Mouse (Mus musculus) liver, adult 2 months (tissue): ENCODE results near the gene Faap20. TPM values are rescaled to one million over a fixed set of nuclear protein-coding genes. Genes with fewer than 3 reads are reported as not detected.

ENCODE experiments used
- DNase-seq: peaks from one replicate; pipeline ENCODE4 v3.0.0-alpha.2; 2011; ENCODE audit warnings: low read depth, low spot score; ENCODE audit errors: extremely low read depth
- H3K27ac ChIP-seq: fragments of 200-500 bp; replicated peaks from 2 replicates; pipeline ENCODE4 v1.5.1; 2012; ENCODE audit warnings: low read depth, mild to moderate bottlenecking, control low read depth, inconsistent platforms, low read length; ENCODE audit not compliant: insufficient read depth
- H3K27me3 ChIP-seq: fragments of 200-500 bp; 2 replicates; pipeline ENCODE4 v1.6.1; 2012; ENCODE audit warnings: mild to moderate bottlenecking, moderate library complexity, low read length, inconsistent platforms; ENCODE audit not compliant: control insufficient read depth, insufficient read depth
- H3K36me3 ChIP-seq: fragments of 200-500 bp; 2 replicates; pipeline ENCODE4 v1.6.1; 2012; ENCODE audit warnings: low read length, inconsistent platforms; ENCODE audit not compliant: control insufficient read depth, insufficient read depth
- H3K4me1 ChIP-seq: fragments of 200-500 bp; 2 replicates; pipeline ENCODE4 v1.6.1; 2011; ENCODE audit warnings: low read length; ENCODE audit not compliant: control insufficient read depth, insufficient read depth
- H3K4me3 ChIP-seq: fragments of 200-500 bp; 2 replicates; pipeline ENCODE4 v1.5.1; 2011; ENCODE audit warnings: low read depth, mild to moderate bottlenecking, control low read depth, low read length, moderate library complexity; ENCODE audit not compliant: insufficient read depth
- H3K79me2 ChIP-seq: fragments of 200-500 bp; 2 replicates; pipeline ENCODE4 v1.6.1; 2012; ENCODE audit warnings: inconsistent platforms, mild to moderate bottlenecking, low read length, moderate library complexity; ENCODE audit not compliant: control insufficient read depth, insufficient read depth
- H3K9ac ChIP-seq: fragments of 200-500 bp; 2 replicates; pipeline ENCODE4 v1.6.1; 2012; ENCODE audit warnings: low read depth, mild to moderate bottlenecking, control low read depth, inconsistent platforms, low read length
- CTCF ChIP-seq: fragments of 200-500 bp; IDR thresholded peaks from 2 replicates; pipeline ENCODE4 v1.5.1; 2011; ENCODE audit warnings: low read depth, low read length, control low read depth
- POLR2A ChIP-seq: fragments of 200-500 bp; IDR thresholded peaks from 2 replicates; pipeline ENCODE4 v1.6.1; 2011; ENCODE audit warnings: low read length, control low read depth; ENCODE audit not compliant: insufficient read depth; ENCODE audit errors: extremely low read depth
- WGBS: fragments of 180-500 bp; shearing (Covaris S2); methylation state at CpG from one replicate; pipeline ENCODE4 v1.1.7; 2018; 5-methylcytosine and 5-hydroxymethylcytosine counted together
- polyA plus RNA-seq: library from polyadenylated mRNA; depleted of rRNA; stranded (reverse); fragments of >200 nt; gene quantifications from 2 replicates; pipeline ENCODE4 v1.2.3, GENCODE M21; 2012
- total RNA-seq: library from RNA; depleted of rRNA; stranded (reverse); fragments of >200 nt; gene quantifications from 2 replicates; pipeline ENCODE4 v1.2.3, GENCODE M21; 2014

Gene Faap20
- total and polyA plus RNA-seq, 2 experiments: 5.4 to 28.6 TPM

- 72% methylated on average over 10 of the region's 10 CpGs for WGBS
- Histone ChIP-seq H3K4me3 (no peak overlapping the region), H3K79me2 (no peaks in the 10 kb centered on the region), H3K27ac (peak overlapping the region; percentile 68), H3K27me3 (no peaks in the 10 kb centered on the region), H3K4me1 (peaks cover 12% of the 10 kb centered on the region; the same call in 1 of the 2 replicates), H3K36me3 (no peaks in the 10 kb centered on the region), H3K9ac (peak overlapping the region; percentile 31; the same call in 1 of the 2 replicates)
- TF ChIP-seq POLR2A (no peak), CTCF (no peak)
- DNase-seq: no peak
Observed at GRCm38 (mm10) chr4:155233878-155234277, 15.7 kb upstream of the Faap20 start.

GRCm38 (mm10) chr4:155234371-155235310 lies 15.0 kb upstream of the Faap20 start:
- Histone ChIP-seq H3K27me3 (no peaks in the 10 kb centered on the region), H3K4me3 (no peak overlapping the region), H3K79me2 (no peaks in the 10 kb centered on the region), H3K4me1 (peaks cover 12% of the 10 kb centered on the region; the same call in 1 of the 2 replicates), H3K27ac (peak overlapping the region; percentile 68), H3K9ac (0 out of 2 replicates have a peak overlapping the region, but pooled peaks have one; percentile 0), H3K36me3 (no peaks in the 10 kb centered on the region)
- TF ChIP-seq CTCF: no peak
- no peak for TF ChIP-seq POLR2A
- DNase-seq: no peak
- WGBS: 60% methylated on average over 8 of the region's 8 CpGs

- no peak overlapping the region for H3K4me3 ChIP-seq
- H3K36me3 ChIP-seq: no peaks in the 10 kb centered on the region
- peaks cover 12% of the 10 kb centered on the region; the same call in 1 of the 2 replicates for H3K4me1 ChIP-seq
- TF ChIP-seq CTCF (no peak), POLR2A (no peak)
- peak overlapping the region; percentile 48 for H3K9ac ChIP-seq
- H3K79me2 ChIP-seq: no peaks in the 10 kb centered on the region
- no peak for DNase-seq
- 43% methylated on average over 18 of the region's 18 CpGs for WGBS
- H3K27me3 ChIP-seq: no peaks in the 10 kb centered on the region
- peak overlapping the region; percentile 81 for H3K27ac ChIP-seq
Observed at GRCm38 (mm10) chr4:155235311-155236119, 14.1 kb upstream of the Faap20 start.

GRCm38 (mm10) chr4:155236737-155237385 lies 12.7 kb upstream of the Faap20 start:
- Histone ChIP-seq H3K27ac (no peak overlapping the region), H3K9ac (no peak overlapping the region), H3K27me3 (no peaks in the 10 kb centered on the region), H3K4me1 (peaks cover 12% of the 10 kb centered on the region; the same call in 1 of the 2 replicates), H3K79me2 (no peaks in the 10 kb centered on the region), H3K36me3 (no peaks in the 10 kb centered on the region), H3K4me3 (no peak overlapping the region)
- TF ChIP-seq CTCF (no peak), POLR2A (no peak)
- WGBS: 95% methylated on average over 12 of the region's 12 CpGs
- no peak for DNase-seq

- H3K27ac ChIP-seq: no peak overlapping the region
- no peak for TF ChIP-seq CTCF
- TF ChIP-seq POLR2A: no peak
- H3K27me3 ChIP-seq: no peaks in the 10 kb centered on the region
- no peaks in the 10 kb centered on the region for H3K79me2 ChIP-seq
- WGBS: 13% methylated on average over 5 of the region's 5 CpGs
- no peaks in the 10 kb centered on the region for H3K36me3 ChIP-seq
- peaks cover 12% of the 10 kb centered on the region; the same call in 1 of the 2 replicates for H3K4me1 ChIP-seq
- H3K4me3 ChIP-seq: no peak overlapping the region
- peak; percentile 84 for DNase-seq
- H3K9ac ChIP-seq: no peak overlapping the region
Observed at GRCm38 (mm10) chr4:155238276-155238675, 11.3 kb upstream of the Faap20 start.
